Mouse (Mus musculus): ENCODE measurements around the gene Cckar. TPM values are rescaled to one million over a fixed set of nuclear protein-coding genes. Genes with fewer than 3 reads are reported as not detected.

The Cckar gene
- polyA plus RNA-seq (2014; fragmentation: Nextera tagmentation; extraction: Ambion mirVana): 1.8 and 1.9 TPM in 2 replicates

DNA sequence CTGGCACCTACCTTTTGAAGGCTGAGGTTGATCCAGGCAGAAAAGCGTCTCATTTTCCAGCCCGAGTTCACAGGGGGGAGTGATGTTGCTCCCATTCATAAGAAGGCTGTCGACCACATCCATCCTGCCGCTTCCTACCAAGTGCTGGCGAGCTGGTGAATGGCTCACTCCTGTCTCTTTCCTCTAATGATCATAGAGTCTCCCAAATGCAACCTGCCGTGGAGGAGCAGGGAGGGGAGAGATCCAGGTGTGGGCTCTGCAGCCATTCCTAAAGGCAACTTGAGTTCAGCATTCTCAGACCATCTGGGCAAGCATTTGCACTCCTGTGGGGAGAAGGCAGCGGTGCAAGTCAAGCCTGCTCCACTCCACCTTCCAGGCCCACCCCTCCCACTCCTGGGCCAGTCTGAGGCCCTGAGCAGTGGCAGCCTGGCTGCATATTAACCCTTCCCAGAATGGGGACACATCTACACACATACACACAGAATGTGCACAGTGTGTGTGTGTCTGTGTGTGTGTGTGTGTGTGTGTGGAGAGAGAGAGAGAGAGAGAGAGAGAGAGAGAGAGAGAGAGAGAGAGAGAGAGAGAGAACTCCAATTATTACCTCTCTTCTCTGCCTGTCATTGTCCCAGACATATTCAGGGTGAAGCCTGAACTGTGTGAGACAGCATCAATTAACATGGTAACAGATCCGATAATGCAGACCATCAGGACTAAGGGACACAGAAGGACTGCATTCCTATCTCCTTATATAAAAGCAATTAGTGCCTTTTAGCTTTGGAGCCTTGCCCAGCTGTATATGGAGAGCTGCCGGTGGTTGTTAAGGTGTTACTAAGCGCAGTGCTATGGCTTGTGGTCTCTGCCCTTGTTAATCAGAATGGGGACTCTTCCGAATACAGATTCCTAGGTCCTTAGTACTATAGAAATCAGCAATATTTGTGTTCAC, at the start of gene Cckar:
Gene Cckar (minus strand): TSS at position 471 of the 943 bp plus-strand sequence.
- H3K4me3 ChIP-seq (ENCODE audit: low read depth, low read length): no peak within 1 kb of the TSS
- H3K27ac ChIP-seq (ENCODE audit: low read depth, low read length): no peak within 1 kb of the TSS
- no peaks in the 10 kb centered on the region for H3K27me3 ChIP-seq (ENCODE audit: control insufficient read depth, insufficient read depth, low read length)
- H3K36me3 ChIP-seq (ENCODE audit: control insufficient read depth, insufficient read depth, low read length): no peaks in the 10 kb centered on the region
- peak; percentile 41 for DNase-seq (ENCODE audit: low spot score)
- peaks cover 6% of the 10 kb centered on the region; the same call in 1 of the 2 replicates for H3K4me1 ChIP-seq (replicated peaks; ENCODE audit: control insufficient read depth, insufficient read depth, low read length)
- no peak within 1 kb of the TSS for H3K4me2 ChIP-seq (replicated peaks; ENCODE audit: low read depth, low read length)
- H3K9me3 ChIP-seq (ENCODE audit: control insufficient read depth, low read length): no peaks in the 10 kb centered on the region
- 0 out of 2 replicates have a peak within 1 kb of the TSS, but pooled peaks have one; percentile 7 for H3K9ac ChIP-seq (ENCODE audit: low read depth, low read length)
- ATAC-seq (ENCODE audit: low FRiP score): peak; percentile 79
- 43% methylated on average over 11 of the region's 11 CpGs for WGBS

DNA sequence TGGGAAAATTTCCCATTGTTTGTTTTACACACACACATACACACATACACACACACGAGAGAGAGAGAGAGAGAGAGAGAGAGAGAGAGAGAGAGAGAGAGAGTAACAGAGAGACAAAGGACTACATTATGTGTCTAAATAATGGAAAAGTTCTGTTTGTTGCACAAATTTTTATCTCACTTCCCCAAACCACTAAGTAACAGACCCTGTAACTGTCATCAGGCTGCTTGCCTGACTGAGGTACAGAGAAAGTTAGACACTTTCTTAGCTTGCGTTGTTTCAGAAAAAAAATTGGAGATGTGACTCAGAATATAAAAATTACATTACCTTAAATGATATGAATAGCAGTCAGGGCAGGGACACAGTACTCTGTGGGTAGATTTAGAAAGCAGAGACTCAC, 36.6 kb upstream of the Cckar start:
- WGBS: 88% methylated on average over 2 of the region's 2 CpGs
- Histone ChIP-seq H3K4me2 (replicated peaks; ENCODE audit: low read depth, low read length) (no peak overlapping the region), H3K9me3 (ENCODE audit: control insufficient read depth, low read length) (no peaks in the 10 kb centered on the region), H3K4me3 (ENCODE audit: low read depth, low read length) (no peak overlapping the region), H3K36me3 (ENCODE audit: control insufficient read depth, insufficient read depth, low read length) (no peaks in the 10 kb centered on the region), H3K27ac (ENCODE audit: low read depth, low read length) (no peak overlapping the region), H3K4me1 (replicated peaks; ENCODE audit: control insufficient read depth, insufficient read depth, low read length) (no peaks in the 10 kb centered on the region), H3K9ac (ENCODE audit: low read depth, low read length) (no peak overlapping the region), H3K27me3 (ENCODE audit: control insufficient read depth, insufficient read depth, low read length) (no peaks in the 10 kb centered on the region)
- no peak for DNase-seq (ENCODE audit: low spot score)
- no peak for ATAC-seq (ENCODE audit: low FRiP score)

DNA sequence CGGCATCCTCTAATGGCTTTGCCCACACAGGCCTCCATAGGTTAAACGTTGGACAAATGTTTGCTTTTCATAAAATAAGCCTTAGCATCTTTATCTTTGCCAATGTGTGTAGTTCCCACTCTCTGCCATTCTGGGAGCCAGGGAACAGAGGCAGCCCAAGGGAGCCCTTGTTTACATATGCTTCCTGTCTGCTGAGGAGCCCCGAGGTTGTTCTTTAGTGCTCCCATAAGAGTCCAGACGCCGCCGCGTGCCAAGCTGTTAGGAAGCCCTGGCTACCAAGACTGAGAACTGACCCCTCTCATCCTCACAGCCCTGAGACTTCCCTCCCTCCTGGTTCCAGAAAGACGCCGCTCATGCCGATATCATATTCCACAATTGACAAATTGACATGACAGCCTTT, 25.4 kb upstream of the Cckar start:
- DNase-seq (ENCODE audit: low spot score) (no peak), ATAC-seq (ENCODE audit: low FRiP score) (no peak)
- Histone ChIP-seq H3K4me3 (ENCODE audit: low read depth, low read length) (no peak overlapping the region), H3K27me3 (ENCODE audit: control insufficient read depth, insufficient read depth, low read length) (no peaks in the 10 kb centered on the region), H3K9ac (ENCODE audit: low read depth, low read length) (no peak overlapping the region), H3K9me3 (ENCODE audit: control insufficient read depth, low read length) (no peaks in the 10 kb centered on the region), H3K27ac (ENCODE audit: low read depth, low read length) (no peak overlapping the region), H3K4me1 (replicated peaks; ENCODE audit: control insufficient read depth, insufficient read depth, low read length) (no peaks in the 10 kb centered on the region), H3K4me2 (replicated peaks; ENCODE audit: low read depth, low read length) (no peak overlapping the region), H3K36me3 (ENCODE audit: control insufficient read depth, insufficient read depth, low read length) (no peaks in the 10 kb centered on the region)
- 86% methylated on average over 10 of the region's 10 CpGs for WGBS

DNA sequence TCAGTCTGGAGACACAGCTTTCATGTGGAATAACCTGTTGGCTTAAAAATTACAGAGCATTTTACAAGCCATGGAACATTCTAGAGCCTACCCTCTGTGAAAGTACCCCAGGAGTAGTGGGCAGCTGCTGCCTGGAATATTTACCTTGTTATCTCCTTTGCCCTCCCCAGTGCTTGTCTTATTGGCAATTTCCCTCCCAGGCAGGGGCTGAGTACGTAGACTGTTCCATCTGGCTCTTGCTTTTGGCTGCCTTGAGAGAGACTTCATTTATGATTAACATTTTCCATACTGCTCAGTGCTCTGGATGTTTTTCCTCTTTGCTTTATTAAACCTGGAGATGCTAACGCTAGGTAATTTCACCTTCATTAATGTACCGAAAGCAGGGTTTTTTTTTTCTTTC, 20.1 kb upstream of the Cckar start:
- no peak overlapping the region for H3K9ac ChIP-seq (ENCODE audit: low read depth, low read length)
- 85% methylated on average over 3 of the region's 3 CpGs for WGBS
- H3K27me3 ChIP-seq (ENCODE audit: control insufficient read depth, insufficient read depth, low read length): no peaks in the 10 kb centered on the region
- no peaks in the 10 kb centered on the region for H3K4me1 ChIP-seq (replicated peaks; ENCODE audit: control insufficient read depth, insufficient read depth, low read length)
- H3K36me3 ChIP-seq (ENCODE audit: control insufficient read depth, insufficient read depth, low read length): no peaks in the 10 kb centered on the region
- no peak overlapping the region for H3K27ac ChIP-seq (ENCODE audit: low read depth, low read length)
- H3K9me3 ChIP-seq (ENCODE audit: control insufficient read depth, low read length): no peaks in the 10 kb centered on the region
- ATAC-seq (ENCODE audit: low FRiP score) (no peak), DNase-seq (ENCODE audit: low spot score) (no peak)
- H3K4me2 ChIP-seq (replicated peaks; ENCODE audit: low read depth, low read length): no peak overlapping the region
- H3K4me3 ChIP-seq (ENCODE audit: low read depth, low read length): no peak overlapping the region

DNA sequence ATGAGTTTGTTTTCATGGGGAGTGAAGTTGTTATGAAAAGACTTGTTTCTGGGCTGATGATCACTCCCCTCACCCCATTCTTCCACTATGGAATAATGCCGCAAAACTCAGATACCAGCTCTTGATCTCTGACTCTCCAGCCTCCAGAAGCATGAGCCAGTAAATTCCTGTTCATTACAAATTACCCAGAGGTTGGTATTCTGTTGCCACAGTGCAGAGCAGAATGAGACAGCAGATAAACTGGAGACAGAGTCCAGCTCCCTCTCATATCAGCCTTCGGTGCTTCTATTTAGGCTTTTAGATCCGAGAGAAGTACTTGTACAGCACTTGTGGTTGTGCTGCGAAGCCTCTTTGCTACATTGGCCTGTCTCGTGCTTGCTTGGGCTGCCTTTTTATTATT, 18.5 kb upstream of the Cckar start:
- ATAC-seq (ENCODE audit: low FRiP score) (no peak), DNase-seq (ENCODE audit: low spot score) (no peak)
- H3K9ac ChIP-seq (ENCODE audit: low read depth, low read length): no peak overlapping the region
- no peak overlapping the region for H3K27ac ChIP-seq (ENCODE audit: low read depth, low read length)
- H3K4me3 ChIP-seq (ENCODE audit: low read depth, low read length): no peak overlapping the region
- H3K4me1 ChIP-seq (replicated peaks; ENCODE audit: control insufficient read depth, insufficient read depth, low read length): no peaks in the 10 kb centered on the region
- H3K9me3 ChIP-seq (ENCODE audit: control insufficient read depth, low read length): no peaks in the 10 kb centered on the region
- WGBS: 90% methylated on average over 5 of the region's 5 CpGs
- no peaks in the 10 kb centered on the region for H3K27me3 ChIP-seq (ENCODE audit: control insufficient read depth, insufficient read depth, low read length)
- H3K4me2 ChIP-seq (replicated peaks; ENCODE audit: low read depth, low read length): no peak overlapping the region
- no peaks in the 10 kb centered on the region for H3K36me3 ChIP-seq (ENCODE audit: control insufficient read depth, insufficient read depth, low read length)

DNA sequence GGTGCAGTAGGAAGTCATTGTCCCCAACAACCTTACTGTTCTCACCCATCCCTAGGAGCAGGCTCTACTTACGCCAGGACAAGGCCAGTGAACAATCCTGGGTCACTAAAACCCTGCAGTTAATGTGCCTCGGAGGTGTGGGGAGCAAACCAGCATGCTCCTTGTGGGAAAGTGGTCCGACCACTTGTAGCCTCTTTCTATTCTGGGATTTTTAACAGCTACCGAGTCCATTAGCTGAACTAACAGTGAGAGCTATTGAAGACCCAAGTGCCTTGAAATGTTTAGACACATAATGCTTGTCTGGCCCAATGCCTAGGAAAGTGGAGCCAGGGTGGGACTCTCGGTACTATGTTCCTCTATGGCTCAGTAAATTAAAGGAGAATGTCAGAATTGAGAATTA, 9.0 kb upstream of the Cckar start:
- no peak for DNase-seq (ENCODE audit: low spot score)
- Histone ChIP-seq H3K27ac (ENCODE audit: low read depth, low read length) (no peak overlapping the region), H3K27me3 (ENCODE audit: control insufficient read depth, insufficient read depth, low read length) (no peaks in the 10 kb centered on the region), H3K4me3 (ENCODE audit: low read depth, low read length) (no peak overlapping the region), H3K9ac (ENCODE audit: low read depth, low read length) (no peak overlapping the region), H3K4me2 (replicated peaks; ENCODE audit: low read depth, low read length) (no peak overlapping the region), H3K36me3 (ENCODE audit: control insufficient read depth, insufficient read depth, low read length) (no peaks in the 10 kb centered on the region), H3K4me1 (replicated peaks; ENCODE audit: control insufficient read depth, insufficient read depth, low read length) (no peaks in the 10 kb centered on the region), H3K9me3 (ENCODE audit: control insufficient read depth, low read length) (no peaks in the 10 kb centered on the region)
- no peak for ATAC-seq (ENCODE audit: low FRiP score)
- 84% methylated on average over 5 of the region's 5 CpGs for WGBS

DNA sequence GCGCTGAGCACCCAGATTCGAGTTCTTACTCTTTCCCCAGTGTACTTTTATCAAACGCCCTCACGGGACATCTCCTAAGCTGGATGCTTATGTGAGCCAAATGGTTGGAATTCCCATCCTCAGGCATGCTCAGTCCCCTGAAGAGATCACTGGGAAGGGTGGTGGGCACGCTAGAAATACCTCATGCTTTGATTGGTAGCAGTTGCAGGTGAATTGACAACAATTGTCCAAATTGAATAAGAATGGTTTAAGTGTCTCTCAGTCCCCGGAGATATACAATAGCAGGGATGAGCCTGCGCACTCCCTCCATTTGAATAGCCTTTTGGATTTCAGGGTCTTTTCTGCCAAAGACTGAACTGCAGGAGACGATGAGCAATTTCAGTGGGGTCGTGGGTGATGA, 3.8 kb upstream of the Cckar start:
- DNase-seq (ENCODE audit: low spot score) (no peak), ATAC-seq (ENCODE audit: low FRiP score) (no peak)
- H3K4me3 ChIP-seq (ENCODE audit: low read depth, low read length): no peak overlapping the region
- peaks cover 6% of the 10 kb centered on the region; the same call in 1 of the 2 replicates for H3K4me1 ChIP-seq (replicated peaks; ENCODE audit: control insufficient read depth, insufficient read depth, low read length)
- no peaks in the 10 kb centered on the region for H3K9me3 ChIP-seq (ENCODE audit: control insufficient read depth, low read length)
- H3K27ac ChIP-seq (ENCODE audit: low read depth, low read length): no peak overlapping the region
- WGBS: 64% methylated on average over 9 of the region's 9 CpGs
- no peak overlapping the region for H3K4me2 ChIP-seq (replicated peaks; ENCODE audit: low read depth, low read length)
- no peaks in the 10 kb centered on the region for H3K36me3 ChIP-seq (ENCODE audit: control insufficient read depth, insufficient read depth, low read length)
- no peak overlapping the region for H3K9ac ChIP-seq (ENCODE audit: low read depth, low read length)
- no peaks in the 10 kb centered on the region for H3K27me3 ChIP-seq (ENCODE audit: control insufficient read depth, insufficient read depth, low read length)

DNA sequence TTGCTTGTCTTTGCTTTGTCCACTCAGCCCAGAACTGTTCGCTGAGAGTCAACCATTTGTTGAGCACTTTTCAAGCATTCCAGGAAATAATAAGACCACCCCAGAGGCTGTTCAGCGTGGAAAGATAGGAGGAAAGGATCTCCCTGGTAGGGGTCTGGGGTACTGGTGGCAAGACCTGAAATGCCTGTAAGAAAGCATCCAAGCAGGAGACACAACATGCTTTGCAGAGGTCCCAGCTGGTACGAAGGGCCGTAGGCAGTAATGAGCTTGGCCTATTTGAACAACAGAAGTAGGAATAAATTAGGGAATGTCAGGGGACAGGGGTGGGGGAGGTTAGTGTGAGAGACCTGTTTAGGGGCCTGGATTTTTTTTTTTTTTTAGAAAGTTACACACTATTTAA, 686 bp upstream of the Cckar start:
- H3K27me3 ChIP-seq (ENCODE audit: control insufficient read depth, insufficient read depth, low read length): no peaks in the 10 kb centered on the region
- H3K27ac ChIP-seq (ENCODE audit: low read depth, low read length): no peak overlapping the region
- H3K4me3 ChIP-seq (ENCODE audit: low read depth, low read length): no peak overlapping the region
- WGBS: 44% methylated on average over 4 of the region's 4 CpGs
- no peak overlapping the region for H3K4me2 ChIP-seq (replicated peaks; ENCODE audit: low read depth, low read length)
- H3K4me1 ChIP-seq (replicated peaks; ENCODE audit: control insufficient read depth, insufficient read depth, low read length): peaks cover 6% of the 10 kb centered on the region; the same call in 1 of the 2 replicates
- H3K9ac ChIP-seq (ENCODE audit: low read depth, low read length): no peak overlapping the region
- no peaks in the 10 kb centered on the region for H3K9me3 ChIP-seq (ENCODE audit: control insufficient read depth, low read length)
- H3K36me3 ChIP-seq (ENCODE audit: control insufficient read depth, insufficient read depth, low read length): no peaks in the 10 kb centered on the region
- DNase-seq (ENCODE audit: low spot score): peak; percentile 23
- ATAC-seq (ENCODE audit: low FRiP score): peak; percentile 48

DNA sequence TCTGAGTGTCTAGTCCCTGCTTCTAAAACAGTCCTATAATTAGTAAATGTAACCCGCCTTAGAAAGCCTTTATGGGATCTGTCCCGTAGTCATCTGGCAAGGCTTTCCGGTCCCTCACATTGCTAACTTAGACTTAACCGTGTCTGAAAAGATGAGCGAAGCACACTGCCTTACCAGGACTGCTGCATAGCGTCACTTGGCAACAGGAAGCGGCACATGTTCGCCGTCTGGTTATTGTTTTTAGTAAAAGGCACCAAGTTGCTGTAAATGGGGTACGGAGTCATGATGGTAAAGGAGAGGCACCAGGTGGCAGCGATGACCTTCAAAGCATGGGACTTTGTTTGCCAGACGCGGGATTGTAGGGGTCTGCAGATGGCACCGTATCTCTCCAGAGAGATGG, 4.8 kb downstream of the Cckar start:
- no peak for ATAC-seq (ENCODE audit: low FRiP score)
- 92% methylated on average over 14 of the region's 14 CpGs for WGBS

More for the DNA sequence above, 4.8 kb downstream of the Cckar start:
- Histone ChIP-seq H3K27me3 (ENCODE audit: control insufficient read depth, insufficient read depth, low read length) (no peaks in the 10 kb centered on the region), H3K4me3 (ENCODE audit: low read depth, low read length) (no peak overlapping the region), H3K4me1 (replicated peaks; ENCODE audit: control insufficient read depth, insufficient read depth, low read length) (peaks cover 3% of the 10 kb centered on the region; the same call in 1 of the 2 replicates), H3K9ac (ENCODE audit: low read depth, low read length) (no peak overlapping the region), H3K9me3 (ENCODE audit: control insufficient read depth, low read length) (no peaks in the 10 kb centered on the region), H3K4me2 (replicated peaks; ENCODE audit: low read depth, low read length) (no peak overlapping the region), H3K36me3 (ENCODE audit: control insufficient read depth, insufficient read depth, low read length) (no peaks in the 10 kb centered on the region), H3K27ac (ENCODE audit: low read depth, low read length) (no peak overlapping the region)
- no peak for DNase-seq (ENCODE audit: low spot score)
